Mouse (Mus musculus): ENCODE measurements around the gene Ptpn12.

GRCm38 (mm10) chr5:20951666-20952281, 103.9 kb downstream of the Ptpn12 start:
- TF ChIP-seq CTCF (IDR thresholded peaks at IDR 0.05; ENCODE audit: borderline replicate concordance, insufficient read depth, low read length) (no peak), POLR2A (IDR thresholded peaks at IDR 0.05; ENCODE audit: low read depth, low read length) (peak; percentile 84)
